Mouse (Mus musculus): Measurements from ENCODE around the gene B4galnt2. TPM values are rescaled to one million over a fixed set of nuclear protein-coding genes. Genes with fewer than 3 reads are reported as not detected.
"Not testable (repeated sequence)": the region's sequence is repeated elsewhere in the genome, so short reads cannot be mapped to it uniquely, and the experiment has no call there.

Gene B4galnt2
- total RNA-seq, 1 experiment from 2014 or later: not detected

DNA sequence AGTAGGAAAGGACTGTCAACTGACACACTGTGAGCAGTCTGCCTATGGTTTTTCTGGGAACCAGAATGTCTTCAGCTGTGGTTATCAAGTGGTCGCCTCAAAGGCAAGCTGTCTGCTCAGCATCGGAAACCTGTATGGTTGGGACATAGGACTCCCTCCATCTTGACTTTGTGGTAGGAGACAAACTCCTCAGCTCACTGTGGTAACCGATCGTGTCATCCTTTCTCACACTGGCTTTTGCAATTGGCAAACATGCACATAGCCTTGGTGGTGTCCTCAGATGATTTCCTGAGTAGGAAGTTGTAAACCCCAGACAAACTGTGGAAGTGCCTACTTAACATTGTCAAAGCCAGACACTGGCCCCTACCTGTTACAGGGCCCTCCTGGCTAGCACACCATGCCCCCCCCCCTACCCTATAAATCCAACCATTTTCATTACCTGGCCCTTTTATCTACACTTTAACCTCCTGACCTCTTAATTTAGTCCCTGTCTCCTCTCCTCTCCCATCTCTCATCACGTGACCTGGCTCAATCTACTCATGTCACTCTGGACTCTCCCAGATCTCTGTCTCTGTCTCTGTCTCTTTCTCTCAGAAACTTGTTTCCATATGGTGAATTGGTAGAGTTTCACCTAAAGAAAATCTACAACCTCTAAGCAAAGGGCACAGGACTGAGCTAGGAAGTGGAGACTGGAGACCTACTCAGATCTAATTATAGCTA is 6.7 kb downstream of the B4galnt2 start:
- no peak for ATAC-seq (replicated peaks; ENCODE audit: insufficient number of reproducible peaks, low FRiP score, low TSS enrichment, poor library complexity, severe bottlenecking)

DNA sequence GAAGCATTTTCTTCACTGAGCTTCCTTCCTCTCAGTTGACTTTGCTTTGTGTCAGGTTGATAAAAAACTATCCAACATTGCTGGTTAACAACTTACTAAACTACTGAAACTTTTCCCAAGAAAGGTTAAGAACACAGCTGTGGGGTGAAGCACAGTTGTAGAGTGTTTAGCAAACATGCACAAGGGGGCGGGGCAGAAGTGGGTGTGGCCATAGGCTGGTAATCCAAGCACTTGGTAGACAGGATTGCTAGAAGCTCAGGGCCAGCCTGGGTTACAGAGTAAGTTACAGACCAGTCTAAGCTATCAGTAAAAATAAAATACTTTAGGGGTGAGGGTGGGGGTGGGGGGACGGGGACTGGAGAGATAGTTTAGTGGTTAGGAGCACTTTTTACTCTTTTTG is 10.4 kb downstream of the B4galnt2 start:
- no peak for ATAC-seq (replicated peaks; ENCODE audit: insufficient number of reproducible peaks, low FRiP score, low TSS enrichment, poor library complexity, severe bottlenecking)

DNA sequence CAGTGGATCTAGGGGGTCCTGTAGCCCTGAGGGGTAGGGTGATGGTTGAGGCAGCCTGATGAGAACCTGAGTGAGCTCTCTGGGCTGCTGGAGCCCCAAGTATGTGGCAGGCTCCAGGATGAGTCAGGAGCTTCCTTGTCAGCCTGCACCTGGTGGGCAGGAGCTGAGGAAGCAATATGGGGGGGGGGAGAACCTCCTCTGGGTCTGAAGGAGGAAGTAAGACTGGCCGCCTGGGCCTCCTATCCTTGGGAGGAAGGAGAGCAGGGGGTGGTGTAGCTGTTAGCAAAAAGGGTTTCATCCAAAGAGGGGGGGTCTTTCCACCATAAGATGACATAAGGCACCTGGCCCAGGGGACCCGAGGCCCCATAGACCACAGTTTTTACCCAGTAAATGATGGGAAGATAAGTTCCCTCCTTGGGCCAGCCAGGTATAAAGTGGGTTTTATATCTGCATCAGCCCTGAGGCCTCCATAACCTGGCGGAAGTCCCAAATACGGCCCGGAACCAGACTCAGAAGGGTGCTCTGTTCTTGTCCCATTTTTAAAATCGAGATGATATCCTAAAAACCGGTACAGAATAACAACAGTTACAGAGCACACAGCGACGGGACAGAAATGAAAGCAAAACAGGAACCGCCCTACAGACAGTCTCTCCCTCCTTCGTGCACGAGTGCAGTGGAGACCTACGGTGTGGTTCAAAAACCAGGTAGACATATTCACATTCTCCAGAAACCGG is 18.1 kb downstream of the B4galnt2 start:
- peak; percentile 68; the same call in 1 of the 2 replicates for ATAC-seq (replicated peaks; ENCODE audit: insufficient number of reproducible peaks, low FRiP score, low TSS enrichment, poor library complexity, severe bottlenecking)

DNA sequence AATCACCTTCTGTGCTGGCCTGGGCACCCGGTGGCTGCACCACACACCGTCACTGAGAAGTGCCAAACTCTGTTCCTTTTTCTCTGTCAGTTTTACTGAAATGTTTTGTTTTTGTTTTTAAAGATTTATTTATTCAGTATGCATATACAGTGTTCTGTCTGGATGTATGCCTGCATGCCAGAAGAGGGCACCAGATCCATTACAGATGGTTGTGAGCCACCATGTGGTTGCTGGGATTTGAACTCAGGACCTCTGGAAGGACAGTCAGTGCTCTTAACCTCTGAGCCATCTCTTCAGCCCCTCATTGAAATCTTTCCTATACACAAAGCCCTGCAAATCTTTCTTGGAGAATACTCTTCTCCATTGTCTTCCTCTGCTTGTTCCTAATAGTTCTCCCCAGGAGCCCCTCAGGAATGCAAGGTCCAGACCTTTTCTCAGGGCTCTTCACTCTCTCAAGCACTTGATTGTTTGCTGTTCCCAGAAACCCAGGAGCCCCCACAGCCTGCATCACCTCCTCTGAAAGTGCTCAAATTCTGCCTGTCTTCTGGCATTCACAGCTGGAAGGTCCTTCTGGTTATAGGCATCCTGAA is 24.1 kb downstream of the B4galnt2 start:
- no peak for ATAC-seq (replicated peaks; ENCODE audit: insufficient number of reproducible peaks, low FRiP score, low TSS enrichment, poor library complexity, severe bottlenecking)

DNA sequence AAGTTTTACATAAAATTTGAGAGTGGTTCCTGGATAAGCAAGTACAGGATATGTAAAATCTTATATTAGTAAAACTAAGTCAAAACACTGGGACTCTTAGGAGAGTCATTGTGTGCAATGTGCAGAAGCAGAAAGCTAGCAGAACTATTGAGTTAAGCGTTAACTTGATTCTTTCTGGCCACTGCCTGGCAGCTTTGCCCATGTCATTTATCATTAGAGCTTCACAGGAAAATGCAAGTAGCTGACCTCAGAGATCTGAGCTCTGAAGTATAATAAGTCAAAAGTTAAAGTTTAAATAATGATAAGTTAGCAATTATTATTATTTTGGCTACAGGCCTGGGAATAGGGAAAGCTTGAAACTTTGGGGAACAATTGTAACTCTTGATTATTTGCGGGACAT is 34.8 kb downstream of the B4galnt2 start:
- not testable (repeated sequence) for ATAC-seq (replicated peaks; ENCODE audit: insufficient number of reproducible peaks, low FRiP score, low TSS enrichment, poor library complexity, severe bottlenecking)

DNA sequence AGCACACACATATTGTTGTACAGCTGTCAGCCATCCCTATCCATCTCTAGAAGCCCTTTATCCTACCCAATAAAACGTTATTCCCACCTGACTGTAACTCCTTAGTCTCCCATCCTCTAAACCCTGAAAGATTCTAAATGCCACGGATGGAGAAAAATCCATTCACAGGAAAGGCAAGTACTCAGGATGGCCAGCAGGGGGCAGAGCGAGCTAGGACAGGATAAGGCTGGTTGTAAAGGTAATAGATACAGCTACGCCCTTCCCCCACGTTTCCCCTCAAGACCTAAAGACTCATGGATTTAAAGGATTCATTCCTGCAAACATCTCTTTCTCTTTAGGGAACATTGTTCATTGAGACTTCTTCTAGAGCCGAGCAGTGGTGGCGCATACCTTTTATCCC is 38.4 kb downstream of the B4galnt2 start:
- peak; percentile 63 for ATAC-seq (replicated peaks; ENCODE audit: insufficient number of reproducible peaks, low FRiP score, low TSS enrichment, poor library complexity, severe bottlenecking)

DNA sequence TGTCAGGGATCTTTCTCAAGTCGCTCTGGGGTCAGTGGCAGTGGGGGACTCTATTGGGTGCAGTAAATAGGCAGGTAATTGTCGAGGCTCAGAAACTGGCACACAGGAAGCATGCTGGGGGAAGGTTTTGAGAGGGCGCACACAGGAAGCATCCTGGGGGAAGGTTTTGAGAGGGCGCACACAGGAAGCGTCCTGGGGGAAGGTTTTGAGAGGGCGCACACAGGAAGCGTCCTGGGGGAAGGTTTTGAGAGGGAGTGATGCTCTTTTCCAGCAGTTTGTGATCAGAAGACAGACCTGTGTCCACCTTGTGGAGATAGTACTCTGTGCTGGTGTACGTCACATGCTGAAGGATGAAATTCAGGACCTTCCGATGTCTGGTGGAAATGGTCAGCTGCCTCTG is 38.9 kb downstream of the B4galnt2 start:
- peak; percentile 48; the same call in 1 of the 2 replicates for ATAC-seq (replicated peaks; ENCODE audit: insufficient number of reproducible peaks, low FRiP score, low TSS enrichment, poor library complexity, severe bottlenecking)

DNA sequence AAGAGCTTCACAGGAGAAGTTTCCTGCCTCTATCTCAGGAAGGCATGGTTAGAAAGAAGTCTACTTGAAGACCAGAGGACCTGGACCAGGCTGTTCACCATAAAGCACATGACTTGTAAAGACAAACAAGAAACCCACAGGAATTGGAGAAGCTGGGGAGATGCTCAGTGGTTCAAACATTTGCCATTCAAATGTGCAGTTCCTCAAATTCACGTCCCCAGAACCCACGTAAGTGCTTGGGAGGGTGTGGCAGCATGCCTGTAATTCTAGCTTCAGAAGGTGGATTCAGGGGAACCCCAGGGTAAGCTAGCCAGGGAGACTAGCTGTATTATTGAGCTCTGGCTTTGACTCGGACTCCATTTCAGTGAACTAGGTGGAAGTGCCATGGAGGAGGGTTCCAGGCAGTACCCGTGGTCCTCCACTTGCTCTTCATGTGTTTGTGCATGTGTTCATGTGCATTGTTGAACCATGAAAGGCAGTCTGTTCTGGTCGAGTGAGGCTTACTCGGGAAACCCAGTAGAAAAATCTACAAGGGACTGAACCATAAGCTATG is 44.7 kb downstream of the B4galnt2 start:
- peak; percentile 89 for ATAC-seq (replicated peaks; ENCODE audit: insufficient number of reproducible peaks, low FRiP score, low TSS enrichment, poor library complexity, severe bottlenecking)

DNA sequence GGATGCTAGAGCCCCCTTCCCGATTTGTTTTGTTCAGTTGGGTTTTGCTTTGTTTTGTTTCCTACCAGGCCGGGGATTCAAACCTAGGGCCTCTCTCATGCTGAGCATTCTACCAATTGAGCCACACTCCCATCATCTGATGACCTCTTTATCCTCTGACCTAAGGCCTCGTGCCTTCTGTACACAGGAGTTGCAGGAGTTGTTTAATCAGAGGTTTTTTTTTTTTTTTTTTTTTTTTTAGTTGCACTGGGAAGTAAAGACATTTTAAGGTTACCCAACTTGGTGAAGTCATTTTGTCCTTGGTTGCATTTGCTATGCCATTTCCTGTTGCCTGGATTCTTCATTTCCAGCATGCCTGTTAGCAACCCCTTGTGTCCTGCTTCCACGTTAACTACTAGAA is 45.2 kb downstream of the B4galnt2 start:
- ATAC-seq (replicated peaks; ENCODE audit: insufficient number of reproducible peaks, low FRiP score, low TSS enrichment, poor library complexity, severe bottlenecking): peak; percentile 45

DNA sequence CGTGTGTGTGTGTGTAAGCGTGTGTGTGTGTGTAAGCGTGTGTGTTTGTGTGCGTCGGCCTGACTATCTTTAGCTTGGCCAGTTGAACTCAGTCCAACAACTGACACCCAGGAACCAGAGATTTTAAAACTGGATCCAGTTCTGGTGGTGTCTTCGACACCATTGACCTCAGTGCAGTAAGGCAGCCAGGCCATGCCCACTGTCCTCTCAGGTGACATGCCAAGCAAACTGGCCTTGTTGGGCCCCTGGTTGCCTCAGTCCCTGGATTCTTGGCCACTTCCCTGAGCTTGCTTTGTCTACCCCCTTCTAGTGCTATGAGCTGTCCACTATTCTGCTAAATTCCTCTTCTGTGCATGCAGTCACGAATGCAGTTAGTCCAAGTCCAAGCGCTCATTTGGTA is 53.3 kb downstream of the B4galnt2 start:
- no peak for ATAC-seq (replicated peaks; ENCODE audit: insufficient number of reproducible peaks, low FRiP score, low TSS enrichment, poor library complexity, severe bottlenecking)

DNA sequence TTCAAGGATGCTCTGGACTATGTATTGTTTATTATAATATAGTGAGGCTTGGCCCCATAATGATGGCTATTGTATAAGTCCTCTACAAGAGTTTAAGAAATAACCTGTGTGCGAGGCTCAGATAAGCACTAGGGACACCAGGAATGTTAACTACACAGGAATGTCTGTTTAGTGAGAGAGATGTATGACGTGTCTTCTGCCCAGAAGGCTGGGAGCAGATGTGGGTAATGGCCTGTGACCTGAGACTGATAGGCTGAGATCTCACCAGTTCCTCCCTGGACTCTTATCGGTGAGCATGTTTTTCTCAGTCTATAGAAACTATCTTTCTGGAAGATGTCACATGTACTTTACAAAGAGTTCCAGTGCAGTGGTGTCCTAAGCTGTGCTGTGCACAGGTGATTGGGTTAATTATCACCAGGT is 54.6 kb downstream of the B4galnt2 start:
- ATAC-seq (replicated peaks; ENCODE audit: insufficient number of reproducible peaks, low FRiP score, low TSS enrichment, poor library complexity, severe bottlenecking): no peak

DNA sequence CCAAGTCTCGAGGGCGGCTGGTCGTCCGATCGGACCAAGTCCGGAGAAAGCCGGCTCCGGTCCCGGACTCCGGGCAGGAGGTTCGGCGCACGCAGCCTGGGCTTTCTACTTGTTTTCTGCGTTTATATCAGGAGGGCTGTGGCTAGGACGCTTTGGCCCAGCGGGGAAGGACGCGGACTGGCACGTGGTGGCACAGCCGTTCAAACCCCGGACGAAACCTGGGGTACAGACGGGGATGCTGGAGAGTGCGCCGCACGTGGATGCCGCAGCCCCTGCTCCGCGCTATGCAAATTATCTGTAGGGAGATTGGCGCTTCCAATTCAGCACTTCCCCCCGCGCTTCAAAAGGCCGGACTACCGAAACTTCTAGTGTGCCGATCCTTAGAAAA is 55.2 kb downstream of the B4galnt2 start:
- peak; percentile 26; the same call in 1 of the 2 replicates for ATAC-seq (replicated peaks; ENCODE audit: insufficient number of reproducible peaks, low FRiP score, low TSS enrichment, poor library complexity, severe bottlenecking)

DNA sequence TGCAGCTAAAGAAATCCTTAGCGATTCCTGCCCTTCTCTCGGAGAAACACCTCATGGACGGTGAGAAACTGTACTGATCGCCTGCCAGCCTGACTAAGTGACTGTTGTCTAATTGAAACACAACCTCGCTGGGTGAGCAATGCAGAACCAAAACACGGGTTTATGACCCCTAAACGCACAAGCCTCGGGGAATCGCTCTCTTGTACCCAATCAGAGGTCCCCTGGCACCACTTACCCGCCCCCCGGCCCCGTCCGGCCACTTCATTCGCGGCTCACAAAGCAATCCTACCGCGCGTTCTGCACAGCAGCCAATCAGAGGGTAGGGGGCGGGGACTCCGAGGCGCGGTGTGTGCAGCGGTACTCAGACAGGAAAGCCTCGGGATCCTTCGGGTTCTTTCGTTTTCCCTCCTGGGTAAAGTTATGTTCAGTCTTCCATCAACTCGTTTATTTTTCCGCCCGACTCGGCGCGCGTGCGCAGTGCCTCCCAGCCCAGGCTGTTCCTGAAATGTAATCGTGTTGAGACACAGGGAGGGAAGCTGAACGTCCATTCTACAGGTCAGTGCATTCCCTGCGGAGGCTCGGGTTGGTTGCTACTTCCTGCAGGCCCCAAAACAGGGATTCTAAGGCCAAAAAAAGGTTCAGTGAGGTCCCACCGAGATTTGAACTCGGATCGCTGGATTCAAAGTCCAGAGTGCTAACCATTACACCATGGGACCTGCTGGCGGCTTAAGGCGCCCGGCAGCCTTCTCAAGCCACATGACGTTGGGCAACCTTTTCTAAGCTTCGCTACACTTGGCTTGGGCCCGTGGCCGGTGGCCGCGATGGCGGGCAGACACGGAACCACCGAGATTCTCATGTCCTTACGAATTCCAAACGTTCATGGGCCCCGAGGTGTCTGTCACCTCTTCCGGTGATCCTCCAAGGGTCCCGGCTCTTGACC is 55.9 kb downstream of the B4galnt2 start:
- ATAC-seq (replicated peaks; ENCODE audit: insufficient number of reproducible peaks, low FRiP score, low TSS enrichment, poor library complexity, severe bottlenecking): peak; percentile 92

DNA sequence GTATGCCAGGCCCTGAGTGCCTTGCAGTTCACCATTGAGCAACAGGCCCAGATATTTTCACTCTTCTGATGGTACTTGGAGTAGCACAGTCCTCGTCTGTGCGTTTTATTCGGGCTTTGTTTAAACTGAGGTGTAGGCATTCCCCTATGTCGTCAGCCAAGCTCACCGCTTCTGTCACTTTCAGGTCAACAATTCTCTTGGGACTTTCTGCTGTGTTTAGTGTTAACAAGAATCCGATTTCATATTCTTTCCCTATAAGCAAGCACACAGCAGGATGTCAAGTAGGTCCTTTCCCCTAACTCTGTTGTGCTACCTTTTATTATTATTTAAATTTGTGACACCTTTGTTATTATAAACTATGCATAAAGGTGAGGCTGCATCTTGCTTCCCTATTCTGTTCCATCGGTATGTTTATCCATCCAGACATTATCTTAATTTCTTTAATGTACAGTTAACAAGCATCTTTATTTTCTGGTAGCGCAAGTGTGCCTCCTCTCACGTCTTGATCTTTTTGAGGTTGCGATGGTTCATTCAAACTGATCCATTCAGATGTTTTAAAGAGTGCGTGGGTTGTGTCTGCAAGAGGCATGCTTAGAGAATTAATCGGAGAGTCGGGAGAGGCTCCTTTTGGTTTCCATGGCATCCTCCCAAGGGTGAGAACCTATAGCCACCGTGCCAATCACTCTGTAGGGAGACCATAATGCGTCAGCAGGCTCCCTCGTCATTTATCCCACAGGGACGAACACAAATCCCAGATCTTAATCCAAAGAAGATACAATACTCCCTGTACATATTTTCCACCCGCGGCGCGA is 56.8 kb downstream of the B4galnt2 start:
- ATAC-seq (replicated peaks; ENCODE audit: insufficient number of reproducible peaks, low FRiP score, low TSS enrichment, poor library complexity, severe bottlenecking): no peak

DNA sequence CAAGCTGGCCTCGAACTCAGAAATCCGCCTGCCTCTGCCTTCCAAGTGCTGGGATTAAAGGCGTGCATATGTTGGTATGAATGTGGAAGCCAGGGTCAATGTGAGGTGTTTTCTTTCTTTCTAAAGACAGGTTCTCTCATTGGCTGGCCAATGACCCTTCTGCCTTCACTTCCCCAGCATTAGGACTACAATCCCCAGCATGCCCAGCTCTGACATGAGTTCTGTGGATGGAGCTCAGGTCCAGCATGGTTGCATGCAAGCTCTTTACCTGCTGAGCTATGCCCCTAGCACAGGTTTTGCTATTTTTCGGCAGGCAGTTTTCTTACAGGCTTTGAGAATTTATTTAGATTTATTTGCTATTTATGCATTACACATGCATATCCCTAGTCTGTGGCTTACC is 57.4 kb downstream of the B4galnt2 start:
- ATAC-seq (replicated peaks; ENCODE audit: insufficient number of reproducible peaks, low FRiP score, low TSS enrichment, poor library complexity, severe bottlenecking): no peak

DNA sequence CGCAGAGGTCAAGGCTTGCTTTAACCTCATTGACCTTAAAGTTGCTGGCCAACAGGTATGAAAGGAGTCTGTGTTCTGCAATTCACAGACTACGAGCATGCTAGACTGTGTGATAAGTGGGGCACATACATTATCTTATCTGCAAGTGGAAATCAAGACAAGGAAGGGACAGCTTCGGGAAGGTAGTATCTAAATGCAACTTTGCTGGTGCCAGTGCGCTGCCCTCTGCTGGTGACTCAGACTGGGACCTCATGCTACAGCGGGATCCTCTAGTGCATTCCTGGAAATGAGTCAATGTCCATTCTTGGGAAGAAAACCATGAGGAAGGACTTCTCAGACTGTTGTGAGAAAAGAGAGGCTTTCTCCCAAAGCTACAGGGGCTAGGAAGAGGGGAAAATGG is 61.0 kb downstream of the B4galnt2 start:
- no peak for ATAC-seq (replicated peaks; ENCODE audit: insufficient number of reproducible peaks, low FRiP score, low TSS enrichment, poor library complexity, severe bottlenecking)

DNA sequence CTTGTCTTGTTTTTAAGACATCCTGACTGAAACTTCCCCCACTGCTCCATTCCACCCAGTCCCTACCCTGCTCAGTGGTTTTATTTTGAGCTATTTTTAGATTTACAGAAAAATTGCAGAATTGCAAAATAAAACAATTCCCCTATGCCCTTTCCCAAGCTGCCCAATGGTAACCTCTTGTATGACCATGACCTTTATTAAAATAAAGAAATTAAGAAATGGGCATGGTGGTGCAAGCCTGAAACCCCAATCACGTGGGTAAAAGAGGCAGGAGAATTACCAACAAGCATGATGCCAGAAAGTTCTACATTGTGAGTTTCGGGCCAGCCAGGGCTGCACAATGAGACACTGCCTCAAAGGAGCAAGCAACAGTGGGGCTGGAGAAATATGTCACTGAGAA is 63.8 kb downstream of the B4galnt2 start:
- peak; percentile 85 for ATAC-seq (replicated peaks; ENCODE audit: insufficient number of reproducible peaks, low FRiP score, low TSS enrichment, poor library complexity, severe bottlenecking)

DNA sequence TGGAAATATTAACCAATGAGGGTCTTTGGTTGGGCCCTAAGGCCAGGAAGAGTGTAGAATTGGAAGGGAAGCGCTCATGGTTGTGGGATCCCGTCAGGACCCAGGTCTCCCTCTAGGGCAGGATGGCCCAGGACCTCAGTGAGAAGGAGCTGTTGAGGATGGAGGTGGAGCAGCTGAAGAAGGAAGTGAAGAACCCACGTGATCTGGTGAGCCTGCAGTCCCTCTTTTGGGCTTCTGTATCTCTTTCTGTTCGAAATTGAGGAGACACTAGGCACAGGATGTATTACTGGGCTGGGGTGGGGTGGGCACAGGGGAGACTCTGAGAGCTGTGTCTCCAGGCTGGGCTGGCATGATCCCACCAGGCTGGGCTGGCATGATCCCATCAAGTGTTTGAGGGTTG is 69.8 kb downstream of the B4galnt2 start:
- 0 out of 2 replicates have a peak, but pooled peaks have one; percentile 23 for ATAC-seq (replicated peaks; ENCODE audit: insufficient number of reproducible peaks, low FRiP score, low TSS enrichment, poor library complexity, severe bottlenecking)

All from monocyte, adult 5-6 weeks (primary cell).